Mouse (Mus musculus) lung, postnatal 0 days (tissue): ENCODE results near the gene Eif3f. TPM values are rescaled to one million over a fixed set of nuclear protein-coding genes. Genes with fewer than 3 reads are reported as not detected.

Source experiments
- ATAC-seq: fragments of 200-750 bp; cut with Nextera tagmentation; 2 replicates; pipeline ENCODE4 v1.8.0; 2017; ENCODE audit warnings: moderate library complexity
- DNase-seq: peaks from one replicate; pipeline ENCODE4 v3.0.0-alpha.2; 2016; ENCODE audit warnings: low spot score
- H3K27ac ChIP-seq: fragments of 300-500 bp; sonication (generic); 2 replicates; pipeline ENCODE4 v1.5.1; 2014; ENCODE audit warnings: antibody characterized with exemption, mild to moderate bottlenecking, low read length, mixed read lengths
- H3K27me3 ChIP-seq: fragments of 300-500 bp; sonication (generic); replicated peaks from 2 replicates; pipeline ENCODE4 v1.6.1; 2014; ENCODE audit warnings: low read length, mixed read lengths; ENCODE audit not compliant: insufficient read depth
- H3K36me3 ChIP-seq: fragments of 300-500 bp; sonication (generic); 2 replicates; pipeline ENCODE4 v1.6.1; 2014; ENCODE audit warnings: low read length, mixed read lengths; ENCODE audit not compliant: insufficient read depth
- H3K4me1 ChIP-seq: fragments of 300-500 bp; sonication (generic); 2 replicates; pipeline ENCODE4 v1.6.1; 2014; ENCODE audit warnings: antibody characterized with exemption, low read depth, low read length, mixed read lengths; ENCODE audit not compliant: insufficient read depth
- H3K4me2 ChIP-seq: fragments of 300-500 bp; sonication (generic); replicated peaks from 2 replicates; pipeline ENCODE4 v1.6.1; 2014; ENCODE audit warnings: low read depth, mild to moderate bottlenecking, low read length, moderate library complexity, mixed read lengths
- H3K4me3 ChIP-seq: fragments of 300-500 bp; sonication (generic); 2 replicates; pipeline ENCODE4 v1.5.1; 2014; ENCODE audit warnings: low read depth, low read length
- H3K9ac ChIP-seq: fragments of 300-500 bp; sonication (generic); replicated peaks from 2 replicates; pipeline ENCODE4 v1.6.1; 2014; ENCODE audit warnings: low read depth, mild to moderate bottlenecking
- H3K9me3 ChIP-seq: fragments of 300-500 bp; sonication (generic); 2 replicates; pipeline ENCODE4 v1.6.1; 2016; ENCODE audit warnings: low read length, mixed read lengths
- CTCF ChIP-seq: IDR thresholded peaks from 2 replicates; pipeline ENCODE4 v1.5.1; 2016; ENCODE audit warnings: antibody characterized with exemption, mild to moderate bottlenecking
- EP300 ChIP-seq: IDR thresholded peaks from 2 replicates; pipeline ENCODE4 v1.6.1; 2016; ENCODE audit warnings: antibody characterized with exemption, mild to moderate bottlenecking, control low read depth
- WGBS: fragments of 180-500 bp; shearing (Covaris S2); extraction: QIAGEN DNeasy Blood & Tissue Kit; methylation state at CpG from one replicate; pipeline ENCODE4 v1.1.7; 2014; 5-methylcytosine and 5-hydroxymethylcytosine counted together
- polyA plus RNA-seq: library from polyadenylated mRNA; unstranded; fragments of >200 nt; fragmentation: Nextera tagmentation; extraction: Ambion mirVana; gene quantifications from 2 replicates; pipeline ENCODE4 v1.2.1, GENCODE M21; 2015

Gene Eif3f
- polyA plus RNA-seq, 1 experiment from 2014 or later, result 80.1 TPM

GRCm38 (mm10) chr7:108985934-108986708 is 51.9 kb downstream of the Eif3f start:
- H3K9me3 ChIP-seq, result no peaks in the 10 kb centered on the region
- DNase-seq (peak; percentile 68), ATAC-seq (peak; percentile 92)
- no peak overlapping the region for H3K4me3 ChIP-seq
- no peak for TF ChIP-seq CTCF
- no peak for TF ChIP-seq EP300
- 65% methylated on average over 2 of the region's 3 CpGs for WGBS
- no peak overlapping the region for H3K9ac ChIP-seq
- H3K36me3 ChIP-seq, result no peaks in the 10 kb centered on the region
- H3K27ac ChIP-seq, result no peak overlapping the region
- H3K4me1 ChIP-seq, result no peaks in the 10 kb centered on the region
- H3K27me3 ChIP-seq, result no peaks in the 10 kb centered on the region
- no peak overlapping the region for H3K4me2 ChIP-seq

- 79% methylated on average over 9 of the region's 9 CpGs for WGBS
Measured at GRCm38 (mm10) chr7:108991207-108991606, 57.0 kb downstream of the Eif3f start.

More at GRCm38 (mm10) chr7:108991207-108991606, 57.0 kb downstream of the Eif3f start:
- no peaks in the 10 kb centered on the region for H3K27me3 ChIP-seq
- no peak overlapping the region for H3K4me2 ChIP-seq
- no peak overlapping the region for H3K4me3 ChIP-seq
- no peak overlapping the region for H3K27ac ChIP-seq
- no peaks in the 10 kb centered on the region for H3K36me3 ChIP-seq
- no peak for DNase-seq
- no peak for TF ChIP-seq CTCF
- no peak for TF ChIP-seq EP300
- no peak for ATAC-seq
- no peaks in the 10 kb centered on the region for H3K9me3 ChIP-seq
- H3K4me1 ChIP-seq, result peaks cover 5% of the 10 kb centered on the region; the same call in 1 of the 2 replicates
- no peak overlapping the region for H3K9ac ChIP-seq

Other genes starting within 250 kb of the Eif3f start
- not detected in 2 replicates for gene Olfr512, start 221.1 kb upstream of the Eif3f start, polyA plus RNA-seq
- gene Olfr513, start 183.4 kb upstream of the Eif3f start, polyA plus RNA-seq, result not detected in 2 replicates
- not detected in 2 replicates for gene Olfr514, start 108.4 kb upstream of the Eif3f start, polyA plus RNA-seq
- gene Olfr516, start 83.9 kb upstream of the Eif3f start, polyA plus RNA-seq, result not detected in 2 replicates
- gene Olfr517, start 62.0 kb upstream of the Eif3f start, polyA plus RNA-seq, result not detected in 2 replicates
- not detected in 2 replicates for gene Olfr518, start 49.4 kb upstream of the Eif3f start, polyA plus RNA-seq
- gene Olfr519, start 40.0 kb upstream of the Eif3f start, polyA plus RNA-seq, result not detected in 2 replicates
- 0.27 and 0.31 TPM in 2 replicates for gene Nlrp10, start 4.2 kb upstream of the Eif3f start, polyA plus RNA-seq
- 0.29 and 0.38 TPM in 2 replicates for gene Tub, start 15.9 kb downstream of the Eif3f start, polyA plus RNA-seq
- 0.58 and 0.83 TPM in 2 replicates for gene Ric3, start 148.9 kb downstream of the Eif3f start, polyA plus RNA-seq
- gene Lmo1, start 240.8 kb downstream of the Eif3f start, polyA plus RNA-seq, result 10.0 and 10.3 TPM in 2 replicates